Mouse (Mus musculus) liver, embryonic 11.5 days (tissue): ENCODE measurements at regions not wholly inside any gene's neighbourhood (a gene's known extent, or its start where the extent isn't known, plus 50 kb on each side); places are given as distances from the start of the nearest gene placed in this dataset.

Experiments
- ATAC-seq: fragments of 200-750 bp; cut with Nextera tagmentation; replicated peaks from 2 replicates; pipeline ENCODE4 v1.8.0; 2017; ENCODE audit warnings: moderate number of reproducible peaks, mild to moderate bottlenecking, moderate TSS enrichment, moderate library complexity; ENCODE audit not compliant: low FRiP score
- DNase-seq: peaks from one replicate; pipeline ENCODE4 v3.0.0-alpha.2; 2017; ENCODE audit warnings: low spot score
- H3K27ac ChIP-seq: fragments of 300-500 bp; sonication (generic); 2 replicates; pipeline ENCODE4 v1.5.1; 2014; ENCODE audit warnings: mild to moderate bottlenecking, low read depth, low read length, control low read depth
- H3K27me3 ChIP-seq: fragments of 300-500 bp; sonication (generic); replicated peaks from 2 replicates; pipeline ENCODE4 v1.6.1; 2014; ENCODE audit warnings: low read length, mixed read lengths; ENCODE audit not compliant: control insufficient read depth, insufficient read depth
- H3K36me3 ChIP-seq: fragments of 300-500 bp; sonication (generic); 2 replicates; pipeline ENCODE4 v1.6.1; 2014; ENCODE audit warnings: mild to moderate bottlenecking, low read length, moderate library complexity, mixed read lengths; ENCODE audit not compliant: control insufficient read depth, insufficient read depth
- H3K4me1 ChIP-seq: fragments of 300-500 bp; sonication (generic); replicated peaks from 2 replicates; pipeline ENCODE4 v1.6.1; 2014; ENCODE audit warnings: low read length, mixed read lengths; ENCODE audit not compliant: control insufficient read depth, insufficient read depth
- H3K4me2 ChIP-seq: fragments of 300-500 bp; sonication (generic); 2 replicates; pipeline ENCODE4 v1.6.1; 2014; ENCODE audit warnings: mild to moderate bottlenecking, control low read depth, moderate library complexity
- H3K4me3 ChIP-seq: fragments of 300-500 bp; sonication (generic); 2 replicates; pipeline ENCODE4 v1.5.1; 2014; ENCODE audit warnings: low read depth, low read length, control low read depth
- H3K9ac ChIP-seq: fragments of 300-500 bp; sonication (generic); 2 replicates; pipeline ENCODE4 v1.6.1; 2014; ENCODE audit warnings: low read depth, low read length, control low read depth
- H3K9me3 ChIP-seq: fragments of 300-500 bp; sonication (generic); 2 replicates; pipeline ENCODE4 v1.6.1; 2016; ENCODE audit warnings: low read length, inconsistent platforms, mixed read lengths; ENCODE audit not compliant: control insufficient read depth
- WGBS: fragments of 180-500 bp; shearing (Covaris S2); extraction: QIAGEN DNeasy Blood & Tissue Kit; methylation state at CpG from one replicate; pipeline ENCODE4 v1.1.7; 2014; 5-methylcytosine and 5-hydroxymethylcytosine counted together

GRCm38 (mm10) chr7:79543231-79544071 is 74.0 kb downstream of the Rhcg start:
- H3K27ac ChIP-seq: no peak overlapping the region
- H3K9me3 ChIP-seq: no peaks in the 10 kb centered on the region
- DNase-seq: no peak
- H3K4me3 ChIP-seq: no peak overlapping the region
- H3K4me2 ChIP-seq: no peak overlapping the region
- H3K9ac ChIP-seq: no peak overlapping the region
- H3K4me1 ChIP-seq: no peaks in the 10 kb centered on the region
- H3K27me3 ChIP-seq: peaks cover 97% of the 10 kb centered on the region
- no peak for ATAC-seq
- H3K36me3 ChIP-seq: no peaks in the 10 kb centered on the region
- WGBS: 2% methylated on average over 58 of the region's 58 CpGs

DNA sequence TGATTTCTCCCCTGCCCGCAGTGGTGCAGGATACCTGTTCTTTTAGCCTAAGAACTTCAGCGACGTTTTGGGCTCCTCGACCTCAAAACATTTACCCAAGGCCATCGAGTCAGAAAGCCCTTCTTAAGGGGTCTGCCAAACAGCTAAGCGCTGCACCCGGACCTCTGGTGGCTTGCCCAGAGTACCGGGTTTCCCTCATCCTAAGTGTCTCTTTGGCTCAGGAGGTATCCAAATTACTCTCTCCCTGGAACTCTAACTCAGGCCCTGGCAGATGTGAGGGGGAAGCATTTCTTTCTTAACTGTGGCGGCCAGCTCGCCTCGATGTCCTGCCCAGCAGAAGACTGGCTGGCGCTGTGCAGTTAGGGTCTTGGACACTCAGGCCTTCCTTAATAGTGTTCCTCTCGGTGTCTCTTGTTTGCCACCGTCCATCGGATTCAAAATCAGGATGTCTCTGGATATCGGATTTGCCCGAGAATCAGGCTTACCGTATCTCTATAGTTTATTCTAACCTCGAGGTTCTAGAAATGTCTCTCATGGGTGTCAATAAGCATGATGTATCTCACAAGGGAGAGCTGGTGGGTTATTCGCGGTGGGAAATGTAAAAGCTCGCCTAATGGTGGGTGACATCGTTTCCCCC is 75.0 kb downstream of the Rhcg start:
- H3K4me2 ChIP-seq: no peak overlapping the region
- no peaks in the 10 kb centered on the region for H3K9me3 ChIP-seq
- DNase-seq (no peak), ATAC-seq (no peak)
- no peaks in the 10 kb centered on the region for H3K4me1 ChIP-seq
- no peaks in the 10 kb centered on the region for H3K36me3 ChIP-seq
- H3K9ac ChIP-seq: no peak overlapping the region
- 4% methylated on average over 23 of the region's 23 CpGs for WGBS
- peaks cover 97% of the 10 kb centered on the region for H3K27me3 ChIP-seq
- no peak overlapping the region for H3K4me3 ChIP-seq
- no peak overlapping the region for H3K27ac ChIP-seq

DNA sequence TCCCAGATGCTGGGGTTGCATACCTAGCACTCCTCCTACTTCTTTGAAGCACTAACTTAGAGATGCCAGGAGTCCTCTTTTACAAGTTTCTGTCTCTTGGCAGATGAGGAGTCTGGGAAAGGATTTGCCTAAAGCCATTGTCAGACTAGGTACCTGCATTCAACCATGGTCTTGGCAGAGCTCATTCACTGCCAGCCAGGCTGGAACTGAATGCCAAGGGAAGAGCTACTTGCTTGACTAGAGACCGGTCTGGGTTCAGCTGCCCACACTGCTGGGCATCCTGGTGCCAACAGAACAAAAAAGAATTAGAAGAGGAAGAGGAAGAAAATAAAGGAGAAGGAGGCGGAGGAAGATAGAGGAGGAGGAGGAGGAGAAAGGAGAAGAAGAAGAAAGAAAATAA is 74.1 kb upstream of the Polg start:
- Histone ChIP-seq H3K9ac (no peak overlapping the region), H3K9me3 (no peaks in the 10 kb centered on the region), H3K27ac (no peak overlapping the region), H3K4me1 (0 out of 2 replicates have a peak, but pooled peaks cover 2% of the 10 kb centered on the region), H3K27me3 (peaks cover 98% of the 10 kb centered on the region), H3K4me2 (no peak overlapping the region), H3K4me3 (no peak overlapping the region), H3K36me3 (no peaks in the 10 kb centered on the region)
- no peak for ATAC-seq
- WGBS: 16% methylated on average over 2 of the region's 2 CpGs
- DNase-seq: no peak

DNA sequence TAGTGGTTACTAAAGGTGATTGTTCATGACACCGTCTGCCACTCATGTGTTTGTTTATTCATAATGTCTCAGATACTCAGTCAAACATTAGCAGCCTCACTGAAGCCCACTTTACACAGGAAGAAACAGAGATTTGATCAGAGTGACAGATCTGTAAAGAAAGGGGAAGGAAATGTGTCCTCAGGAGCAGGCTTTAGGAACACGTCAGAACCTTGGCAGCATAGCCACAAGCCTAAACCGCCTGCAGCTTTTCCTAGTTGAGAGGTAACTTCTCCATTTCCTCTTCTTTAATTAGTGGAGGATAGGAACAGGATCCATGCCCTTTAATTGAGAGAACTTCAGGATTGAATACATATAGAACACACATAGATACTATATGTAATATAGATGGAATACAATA is 73.3 kb upstream of the Polg start:
- no peak overlapping the region for H3K27ac ChIP-seq
- H3K4me2 ChIP-seq: no peak overlapping the region
- no peak overlapping the region for H3K4me3 ChIP-seq
- no peaks in the 10 kb centered on the region for H3K9me3 ChIP-seq
- DNase-seq: no peak
- H3K36me3 ChIP-seq: no peaks in the 10 kb centered on the region
- peaks cover 98% of the 10 kb centered on the region for H3K27me3 ChIP-seq
- 0 out of 2 replicates have a peak, but pooled peaks cover 2% of the 10 kb centered on the region for H3K4me1 ChIP-seq
- no peak for ATAC-seq
- 4% methylated on average over 3 of the region's 3 CpGs for WGBS
- no peak overlapping the region for H3K9ac ChIP-seq

GRCm38 (mm10) chr7:79536157-79536641 is 70.0 kb upstream of the Polg start:
- no peak overlapping the region for H3K27ac ChIP-seq
- ATAC-seq (no peak), DNase-seq (no peak)
- no peaks in the 10 kb centered on the region for H3K9me3 ChIP-seq
- H3K9ac ChIP-seq: no peak overlapping the region
- no peaks in the 10 kb centered on the region for H3K36me3 ChIP-seq
- peak overlapping the region; percentile 29 for H3K4me3 ChIP-seq
- 1% methylated on average over 27 of the region's 27 CpGs for WGBS
- peak overlapping the region; percentile 51 for H3K4me2 ChIP-seq
- H3K4me1 ChIP-seq: 0 out of 2 replicates have a peak, but pooled peaks cover 2% of the 10 kb centered on the region
- H3K27me3 ChIP-seq: peaks cover 98% of the 10 kb centered on the region

DNA sequence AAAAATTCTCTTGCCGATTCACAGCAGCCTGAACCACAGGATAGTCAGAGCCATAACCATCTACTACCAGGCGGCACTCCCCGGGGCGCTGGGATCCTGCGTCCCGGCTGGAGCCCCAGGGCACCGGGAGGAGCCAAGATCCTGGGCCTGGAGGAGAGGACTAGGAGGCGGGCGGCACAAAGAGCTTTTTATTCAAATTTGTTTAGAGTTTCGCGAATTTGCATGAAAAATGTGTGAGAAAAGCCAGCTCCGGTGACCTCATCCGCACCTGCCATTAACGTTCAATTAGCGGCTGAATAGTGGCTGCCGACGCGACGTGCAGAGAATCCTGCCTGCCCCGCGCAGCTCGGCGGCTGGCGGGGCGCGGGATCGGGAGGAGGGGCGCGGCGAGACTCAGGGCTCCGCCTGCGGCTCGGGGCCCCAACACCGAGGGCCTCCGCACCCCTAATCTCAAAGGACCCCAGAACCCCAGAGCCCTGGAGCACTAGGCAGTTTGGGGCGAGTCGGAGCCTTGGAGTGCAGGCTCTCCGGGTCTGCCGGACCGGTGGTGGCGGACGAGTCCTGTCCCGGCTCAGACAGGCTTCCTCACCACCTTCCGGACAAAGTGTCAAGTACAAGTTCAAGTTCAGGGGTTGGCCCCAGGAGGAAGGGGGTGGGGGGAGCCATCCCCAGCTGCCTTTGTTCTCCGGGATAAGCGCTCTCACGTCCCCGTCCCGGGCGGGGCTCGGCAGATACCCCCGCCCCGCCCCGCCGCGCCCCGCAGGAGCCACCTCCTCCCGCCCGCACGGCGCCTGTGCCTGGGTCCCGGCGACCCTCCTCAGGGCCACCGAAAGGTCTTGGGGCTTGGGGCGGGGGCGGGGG is 69.3 kb upstream of the Polg start:
- no peak for ATAC-seq
- no peak for DNase-seq
- Histone ChIP-seq H3K36me3 (no peaks in the 10 kb centered on the region), H3K4me3 (peak overlapping the region; percentile 29), H3K4me1 (0 out of 2 replicates have a peak, but pooled peaks cover 2% of the 10 kb centered on the region), H3K27me3 (peaks cover 99% of the 10 kb centered on the region), H3K27ac (no peak overlapping the region), H3K9me3 (no peaks in the 10 kb centered on the region), H3K4me2 (peak overlapping the region; percentile 51), H3K9ac (no peak overlapping the region)
- 2% methylated on average over 58 of the region's 66 CpGs for WGBS

DNA sequence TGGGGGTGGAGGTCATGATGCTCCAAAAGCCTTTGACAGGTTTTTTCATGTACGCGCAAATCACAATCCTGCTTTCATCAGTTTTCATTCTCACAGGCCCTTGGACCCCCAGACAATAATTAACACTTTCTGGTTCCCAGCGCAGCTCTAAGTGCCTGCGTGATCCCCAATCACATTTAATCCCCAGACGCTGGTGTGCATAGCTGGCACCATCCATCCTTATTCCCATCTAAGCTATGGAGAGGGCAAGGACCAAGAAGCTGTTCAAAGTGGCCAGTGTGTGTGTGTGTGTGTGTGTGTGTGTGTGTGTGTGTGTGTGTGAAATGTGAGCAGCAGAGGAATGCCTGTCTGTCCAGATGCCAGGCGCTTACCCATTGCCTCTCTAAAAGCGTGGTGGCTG is 68.7 kb upstream of the Polg start:
- Histone ChIP-seq H3K9me3 (no peaks in the 10 kb centered on the region), H3K4me3 (no peak overlapping the region), H3K27ac (no peak overlapping the region), H3K27me3 (peaks cover 100% of the 10 kb centered on the region), H3K4me2 (no peak overlapping the region), H3K4me1 (0 out of 2 replicates have a peak, but pooled peaks cover 2% of the 10 kb centered on the region), H3K36me3 (no peaks in the 10 kb centered on the region), H3K9ac (no peak overlapping the region)
- 17% methylated on average over 7 of the region's 7 CpGs for WGBS
- ATAC-seq: no peak
- no peak for DNase-seq

- H3K27ac ChIP-seq: no peak overlapping the region
- WGBS: 8% methylated on average over 5 of the region's 5 CpGs
- no peak overlapping the region for H3K9ac ChIP-seq
- no peaks in the 10 kb centered on the region for H3K36me3 ChIP-seq
- peaks cover 100% of the 10 kb centered on the region for H3K27me3 ChIP-seq
- no peak for ATAC-seq
- DNase-seq: no peak
- H3K4me1 ChIP-seq: 0 out of 2 replicates have a peak, but pooled peaks cover 2% of the 10 kb centered on the region
- H3K4me3 ChIP-seq: no peak overlapping the region
- H3K9me3 ChIP-seq: no peaks in the 10 kb centered on the region
- H3K4me2 ChIP-seq: no peak overlapping the region
Observed at GRCm38 (mm10) chr7:79534381-79534780, 68.2 kb upstream of the Polg start.
